Mouse (Mus musculus) skeletal muscle tissue, adult 2 months (tissue): ENCODE measurements around the gene Lrrc43.
"Not testable (repeated sequence)": the region's sequence is repeated elsewhere in the genome, so short reads cannot be mapped to it uniquely, and the experiment has no call there.

Experiments
- DNase-seq: peaks from one replicate; pipeline ENCODE4 v3.0.0-alpha.2; 2012; ENCODE audit warnings: low read depth, low spot score

Lrrc43 gene

GRCm38 (mm10) chr5:123489112-123489785, at the start of gene Lrrc43, which contains the start of gene Il31:
Gene Lrrc43, plus strand, starts transcription at chr5:123489305.
Gene Il31, minus strand, starts transcription at chr5:123489489.
- no peak for DNase-seq

- peak; percentile 83 for DNase-seq
These were observed 49.8 kb upstream of the Lrrc43 start for GRCm38 (mm10) chr5:123439312-123439711.

GRCm38 (mm10) chr5:123439941-123440340, 49.2 kb upstream of the Lrrc43 start:
- DNase-seq: no peak

GRCm38 (mm10) chr5:123440664-123441063, 48.4 kb upstream of the Lrrc43 start:
- DNase-seq: no peak

GRCm38 (mm10) chr5:123442283-123442682, 46.8 kb upstream of the Lrrc43 start:
- no peak for DNase-seq

- DNase-seq: peak; percentile 74
These were observed 45.0 kb upstream of the Lrrc43 start for GRCm38 (mm10) chr5:123444069-123444468.

- no peak for DNase-seq
These were observed 44.2 kb upstream of the Lrrc43 start for GRCm38 (mm10) chr5:123444849-123445334.

- DNase-seq: no peak
These were observed 37.2 kb upstream of the Lrrc43 start for GRCm38 (mm10) chr5:123451886-123452285.

GRCm38 (mm10) chr5:123461420-123461819, 27.7 kb upstream of the Lrrc43 start:
- no peak for DNase-seq

GRCm38 (mm10) chr5:123464638-123465037, 24.5 kb upstream of the Lrrc43 start:
- no peak for DNase-seq

GRCm38 (mm10) chr5:123470784-123471400, 18.2 kb upstream of the Lrrc43 start:
- no peak for DNase-seq

- DNase-seq: no peak
These were observed 15.3 kb upstream of the Lrrc43 start for GRCm38 (mm10) chr5:123473817-123474216.

GRCm38 (mm10) chr5:123487659-123488395, 1.3 kb upstream of the Lrrc43 start:
- DNase-seq: no peak

GRCm38 (mm10) chr5:123489935-123490334, 830 bp downstream of the Lrrc43 start:
- DNase-seq: peak; percentile 58

GRCm38 (mm10) chr5:123499717-123500116, 10.6 kb downstream of the Lrrc43 start:
- DNase-seq: no peak

- no peak for DNase-seq
These were observed 12.9 kb downstream of the Lrrc43 start for GRCm38 (mm10) chr5:123501973-123502372.

GRCm38 (mm10) chr5:123507936-123508723, 19.0 kb downstream of the Lrrc43 start:
- peak; percentile 60 for DNase-seq

- no peak for DNase-seq
These were observed 19.8 kb downstream of the Lrrc43 start for GRCm38 (mm10) chr5:123508921-123509320.

- DNase-seq: no peak
These were observed 21.1 kb downstream of the Lrrc43 start, which contains the start of gene B3gnt4 for GRCm38 (mm10) chr5:123510160-123510559. Gene B3gnt4, plus strand, starts transcription at chr5:123510460.

- DNase-seq: not testable (repeated sequence)
These were observed 22.3 kb downstream of the Lrrc43 start for GRCm38 (mm10) chr5:123511426-123511825.

GRCm38 (mm10) chr5:123512102-123512501, 23.0 kb downstream of the Lrrc43 start:
- DNase-seq: no peak
